Mouse (Mus musculus): ENCODE data around the gene Olfr1105. TPM values are rescaled to one million over a fixed set of nuclear protein-coding genes. Genes with fewer than 3 reads are reported as not detected.

Gene Olfr1105
- polyA plus RNA-seq (2014; fragmentation: Nextera tagmentation; extraction: Ambion mirVana) = not detected in 2 replicates

GRCm38 (mm10) chr2:87036431-87036830 is at the start of gene Olfr1105:
Gene Olfr1105 (minus strand): TSS chr2:87036531.
- Histone ChIP-seq H3K27me3 (ENCODE audit: control insufficient read depth, insufficient read depth, low read length) (no peaks in the 10 kb centered on the region), H3K27ac (ENCODE audit: low read length) (no peak within 1 kb of the TSS), H3K9ac (replicated peaks; ENCODE audit: low read depth, low read length) (no peak within 1 kb of the TSS), H3K4me2 (replicated peaks; ENCODE audit: low read depth, low read length) (no peak within 1 kb of the TSS), H3K36me3 (ENCODE audit: control insufficient read depth, insufficient read depth, low read length) (no peaks in the 10 kb centered on the region), H3K4me1 (ENCODE audit: control insufficient read depth, insufficient read depth, low read length) (no peaks in the 10 kb centered on the region), H3K4me3 (ENCODE audit: low read depth, low read length) (no peak within 1 kb of the TSS), H3K9me3 (ENCODE audit: control insufficient read depth, low read depth, low read length) (no peaks in the 10 kb centered on the region)
- ATAC-seq (ENCODE audit: insufficient number of reproducible peaks, insufficient read depth, low FRiP score, low read depth) = no peak

GRCm38 (mm10) chr2:87075717-87076116 is 39.4 kb upstream of the Olfr1105 start, which contains the start of gene Olfr1107:
Gene Olfr1107 (minus strand): TSS chr2:87075817.
- H3K9ac ChIP-seq (replicated peaks; ENCODE audit: low read depth, low read length) = no peak within 1 kb of the TSS
- no peak within 1 kb of the TSS for H3K4me3 ChIP-seq (ENCODE audit: low read depth, low read length)
- no peaks in the 10 kb centered on the region for H3K4me1 ChIP-seq (ENCODE audit: control insufficient read depth, insufficient read depth, low read length)
- no peaks in the 10 kb centered on the region for H3K27me3 ChIP-seq (ENCODE audit: control insufficient read depth, insufficient read depth, low read length)
- 88% methylated on average over 1 of the region's 1 CpGs for WGBS
- no peak for ATAC-seq (ENCODE audit: insufficient number of reproducible peaks, insufficient read depth, low FRiP score, low read depth)
- no peak within 1 kb of the TSS for H3K4me2 ChIP-seq (replicated peaks; ENCODE audit: low read depth, low read length)
- H3K36me3 ChIP-seq (ENCODE audit: control insufficient read depth, insufficient read depth, low read length) = no peaks in the 10 kb centered on the region
- no peaks in the 10 kb centered on the region for H3K9me3 ChIP-seq (ENCODE audit: control insufficient read depth, low read depth, low read length)
- H3K27ac ChIP-seq (ENCODE audit: low read length) = no peak within 1 kb of the TSS

DNA sequence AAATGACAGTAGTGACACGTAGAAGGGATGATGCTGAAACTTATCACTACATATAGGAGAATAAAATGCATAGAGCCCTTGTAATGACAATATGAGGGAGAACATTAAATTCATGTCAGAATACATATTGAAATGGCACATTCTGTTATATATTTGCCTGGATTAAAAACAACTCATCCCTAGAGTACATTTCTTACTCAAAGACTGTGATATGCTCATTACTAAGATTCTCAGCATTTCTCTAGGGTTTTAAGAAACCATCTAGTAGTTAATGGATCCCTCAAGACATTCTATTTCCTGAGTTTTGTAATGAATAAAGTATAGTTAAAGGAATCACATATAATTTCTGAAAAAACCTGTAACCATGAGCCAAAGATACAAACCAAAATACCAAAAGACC is 15.8 kb upstream of the Olfr1105 start, which contains the start of gene Olfr1106:
Gene Olfr1106 (minus strand): TSS at position 101 of the 400 bp plus-strand sequence.
- no peak for ATAC-seq (ENCODE audit: insufficient number of reproducible peaks, insufficient read depth, low FRiP score, low read depth)
- Histone ChIP-seq H3K27me3 (ENCODE audit: control insufficient read depth, insufficient read depth, low read length) (no peaks in the 10 kb centered on the region), H3K27ac (ENCODE audit: low read length) (no peak within 1 kb of the TSS), H3K36me3 (ENCODE audit: control insufficient read depth, insufficient read depth, low read length) (no peaks in the 10 kb centered on the region), H3K4me3 (ENCODE audit: low read depth, low read length) (no peak within 1 kb of the TSS), H3K4me1 (ENCODE audit: control insufficient read depth, insufficient read depth, low read length) (no peaks in the 10 kb centered on the region), H3K9ac (replicated peaks; ENCODE audit: low read depth, low read length) (no peak within 1 kb of the TSS), H3K9me3 (ENCODE audit: control insufficient read depth, low read depth, low read length) (no peaks in the 10 kb centered on the region), H3K4me2 (replicated peaks; ENCODE audit: low read depth, low read length) (no peak within 1 kb of the TSS)
- WGBS = 78% methylated on average over 1 of the region's 1 CpGs

GRCm38 (mm10) chr2:87026980-87027379 is 9.4 kb downstream of the Olfr1105 start, which contains the start of gene Olfr1104:
Gene Olfr1104 (minus strand): TSS chr2:87027080.
- ATAC-seq (ENCODE audit: insufficient number of reproducible peaks, insufficient read depth, low FRiP score, low read depth) = no peak
- Histone ChIP-seq H3K9me3 (ENCODE audit: control insufficient read depth, low read depth, low read length) (no peaks in the 10 kb centered on the region), H3K4me1 (ENCODE audit: control insufficient read depth, insufficient read depth, low read length) (no peaks in the 10 kb centered on the region), H3K4me2 (replicated peaks; ENCODE audit: low read depth, low read length) (no peak within 1 kb of the TSS), H3K36me3 (ENCODE audit: control insufficient read depth, insufficient read depth, low read length) (no peaks in the 10 kb centered on the region), H3K4me3 (ENCODE audit: low read depth, low read length) (no peak within 1 kb of the TSS), H3K27me3 (ENCODE audit: control insufficient read depth, insufficient read depth, low read length) (no peaks in the 10 kb centered on the region), H3K27ac (ENCODE audit: low read length) (no peak within 1 kb of the TSS), H3K9ac (replicated peaks; ENCODE audit: low read depth, low read length) (no peak within 1 kb of the TSS)
- 73% methylated on average over 1 of the region's 1 CpGs for WGBS

DNA sequence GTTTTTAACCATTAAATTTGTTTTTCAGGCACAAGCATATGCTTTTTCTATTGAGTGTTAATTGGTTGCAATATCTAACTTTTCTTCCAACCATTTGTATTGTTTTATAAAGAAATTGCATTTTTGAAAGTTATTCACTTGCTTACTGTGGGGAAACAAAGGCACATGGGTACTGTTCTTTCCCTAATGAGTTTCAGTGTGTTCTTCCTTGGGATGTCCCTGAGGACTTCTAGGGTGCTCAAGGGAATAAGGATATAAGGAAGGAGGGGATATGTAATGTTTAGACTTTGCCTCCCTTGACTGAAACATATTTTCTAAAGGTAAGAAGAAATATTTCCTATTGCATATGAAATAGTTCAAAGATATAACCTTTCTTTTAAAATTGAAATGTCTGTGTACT is 38.2 kb downstream of the Olfr1105 start, which contains the start of gene Olfr1102:
Gene Olfr1102 (plus strand): TSS at position 301 of the 400 bp plus-strand sequence.
- Histone ChIP-seq H3K4me3 (ENCODE audit: low read depth, low read length) (no peak within 1 kb of the TSS), H3K9me3 (ENCODE audit: control insufficient read depth, low read depth, low read length) (no peaks in the 10 kb centered on the region), H3K36me3 (ENCODE audit: control insufficient read depth, insufficient read depth, low read length) (no peaks in the 10 kb centered on the region), H3K27ac (ENCODE audit: low read length) (no peak within 1 kb of the TSS), H3K4me1 (ENCODE audit: control insufficient read depth, insufficient read depth, low read length) (no peaks in the 10 kb centered on the region), H3K4me2 (replicated peaks; ENCODE audit: low read depth, low read length) (no peak within 1 kb of the TSS), H3K27me3 (ENCODE audit: control insufficient read depth, insufficient read depth, low read length) (no peaks in the 10 kb centered on the region), H3K9ac (replicated peaks; ENCODE audit: low read depth, low read length) (no peak within 1 kb of the TSS)
- ATAC-seq (ENCODE audit: insufficient number of reproducible peaks, insufficient read depth, low FRiP score, low read depth) = no peak

GRCm38 (mm10) chr2:86991121-86991520 is 45.2 kb downstream of the Olfr1105 start, which contains the start of gene Olfr1101:
Gene Olfr1101 (minus strand): TSS chr2:86991221.
- Histone ChIP-seq H3K27me3 (ENCODE audit: control insufficient read depth, insufficient read depth, low read length) (no peaks in the 10 kb centered on the region), H3K9me3 (ENCODE audit: control insufficient read depth, low read depth, low read length) (no peaks in the 10 kb centered on the region), H3K4me2 (replicated peaks; ENCODE audit: low read depth, low read length) (no peak within 1 kb of the TSS), H3K4me1 (ENCODE audit: control insufficient read depth, insufficient read depth, low read length) (no peaks in the 10 kb centered on the region), H3K27ac (ENCODE audit: low read length) (no peak within 1 kb of the TSS), H3K9ac (replicated peaks; ENCODE audit: low read depth, low read length) (no peak within 1 kb of the TSS), H3K36me3 (ENCODE audit: control insufficient read depth, insufficient read depth, low read length) (no peaks in the 10 kb centered on the region), H3K4me3 (ENCODE audit: low read depth, low read length) (no peak within 1 kb of the TSS)
- 78% methylated on average over 3 of the region's 3 CpGs for WGBS
- ATAC-seq (ENCODE audit: insufficient number of reproducible peaks, insufficient read depth, low FRiP score, low read depth) = no peak

Other genes starting within 250 kb of the Olfr1105 start
- gene Olfr141, start 226.5 kb downstream of the Olfr1105 start, polyA plus RNA-seq (2014; fragmentation: Nextera tagmentation; extraction: Ambion mirVana) = not detected in 2 replicates
- not detected in 2 replicates for gene Olfr1094, start 211.9 kb downstream of the Olfr1105 start, polyA plus RNA-seq (2014; fragmentation: Nextera tagmentation; extraction: Ambion mirVana)
- not detected in 2 replicates for gene Olfr1095, start 184.8 kb downstream of the Olfr1105 start, polyA plus RNA-seq (2014; fragmentation: Nextera tagmentation; extraction: Ambion mirVana)
- gene Gm13723, start 161.7 kb downstream of the Olfr1105 start, polyA plus RNA-seq (2014; fragmentation: Nextera tagmentation; extraction: Ambion mirVana) = not detected in 2 replicates
- not detected in 2 replicates for gene Olfr1097, start 144.3 kb downstream of the Olfr1105 start, polyA plus RNA-seq (2014; fragmentation: Nextera tagmentation; extraction: Ambion mirVana)
- gene Olfr1098, start 112.0 kb downstream of the Olfr1105 start, polyA plus RNA-seq (2014; fragmentation: Nextera tagmentation; extraction: Ambion mirVana) = not detected in 2 replicates
- gene Olfr1099, start 75.8 kb downstream of the Olfr1105 start, polyA plus RNA-seq (2014; fragmentation: Nextera tagmentation; extraction: Ambion mirVana) = not detected in 2 replicates
- gene Olfr1100, start 56.6 kb downstream of the Olfr1105 start, polyA plus RNA-seq (2014; fragmentation: Nextera tagmentation; extraction: Ambion mirVana) = not detected in 2 replicates
- not detected in 2 replicates for gene Olfr1101, start 45.3 kb downstream of the Olfr1105 start, polyA plus RNA-seq (2014; fragmentation: Nextera tagmentation; extraction: Ambion mirVana)
- gene Olfr1102, start 38.1 kb downstream of the Olfr1105 start, polyA plus RNA-seq (2014; fragmentation: Nextera tagmentation; extraction: Ambion mirVana) = not detected in 2 replicates
- gene Olfr1104, start 9.5 kb downstream of the Olfr1105 start, polyA plus RNA-seq (2014; fragmentation: Nextera tagmentation; extraction: Ambion mirVana) = not detected in 2 replicates
- gene Olfr1106, start 15.7 kb upstream of the Olfr1105 start, polyA plus RNA-seq (2014; fragmentation: Nextera tagmentation; extraction: Ambion mirVana) = not detected in 2 replicates
- not detected in 2 replicates for gene Olfr1107, start 39.3 kb upstream of the Olfr1105 start, polyA plus RNA-seq (2014; fragmentation: Nextera tagmentation; extraction: Ambion mirVana)
- gene Olfr1109, start 59.5 kb upstream of the Olfr1105 start, polyA plus RNA-seq (2014; fragmentation: Nextera tagmentation; extraction: Ambion mirVana) = not detected in 2 replicates
- gene Olfr259, start 78.0 kb upstream of the Olfr1105 start, polyA plus RNA-seq (2014; fragmentation: Nextera tagmentation; extraction: Ambion mirVana) = not detected in 2 replicates
- gene Olfr1110, start 103.8 kb upstream of the Olfr1105 start, polyA plus RNA-seq (2014; fragmentation: Nextera tagmentation; extraction: Ambion mirVana) = not detected in 2 replicates
- not detected in 2 replicates for gene Olfr1111, start 116.1 kb upstream of the Olfr1105 start, polyA plus RNA-seq (2014; fragmentation: Nextera tagmentation; extraction: Ambion mirVana)
- gene Olfr1112, start 151.3 kb upstream of the Olfr1105 start, polyA plus RNA-seq (2014; fragmentation: Nextera tagmentation; extraction: Ambion mirVana) = not detected in 2 replicates
- not detected in 2 replicates for gene Olfr1113, start 172.4 kb upstream of the Olfr1105 start, polyA plus RNA-seq (2014; fragmentation: Nextera tagmentation; extraction: Ambion mirVana)
- gene Olfr1115, start 211.5 kb upstream of the Olfr1105 start, polyA plus RNA-seq (2014; fragmentation: Nextera tagmentation; extraction: Ambion mirVana) = not detected in 2 replicates
- not detected in 2 replicates for gene Olfr1116, start 231.0 kb upstream of the Olfr1105 start, polyA plus RNA-seq (2014; fragmentation: Nextera tagmentation; extraction: Ambion mirVana)

All from stomach, embryonic 14.5 days (tissue).